Mouse (Mus musculus): ENCODE data around the gene Pzp.

The Pzp gene

DNA sequence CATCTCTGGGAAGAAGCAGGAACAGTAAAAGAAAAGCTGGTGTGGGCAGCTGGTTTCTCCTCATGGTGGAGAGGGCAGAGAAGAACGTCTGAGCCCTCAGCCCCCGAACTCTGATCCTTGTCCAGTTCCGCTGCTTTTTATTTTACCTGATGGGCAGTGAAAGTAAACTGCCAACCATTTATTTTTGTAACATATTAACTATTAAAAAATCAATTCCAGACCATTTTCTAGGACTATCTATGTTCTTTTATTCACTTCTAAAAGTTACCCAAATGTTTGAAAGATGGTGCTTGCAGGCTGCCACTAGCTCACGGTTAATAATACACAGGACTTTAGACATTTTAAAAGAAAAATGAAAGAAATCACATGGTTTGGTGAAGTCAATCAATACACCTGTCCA is at the start of gene Pzp:
TSS of gene Pzp (minus strand) at position 120 of the 400 bp plus-strand sequence.
- DNase-seq: no peak

DNA sequence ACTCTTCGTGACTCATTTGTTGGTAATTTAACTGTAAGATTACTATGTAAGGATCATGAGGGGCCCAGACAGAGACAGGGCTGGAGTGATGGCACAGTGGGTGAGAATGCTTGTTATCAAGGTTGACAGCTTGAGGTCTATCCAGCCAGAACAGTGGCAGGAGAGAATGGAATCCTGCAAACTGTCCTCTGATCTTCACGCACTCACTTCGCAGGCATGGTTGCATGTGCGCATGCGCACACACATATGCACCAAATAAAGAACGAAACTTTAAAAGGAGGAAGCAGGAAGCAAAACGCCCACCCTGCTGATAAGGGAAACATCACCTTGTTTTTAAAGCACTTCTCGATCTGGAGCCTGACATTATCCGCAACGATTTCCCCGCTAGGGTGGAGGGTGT is 40.1 kb upstream of the Pzp start:
- no peak for DNase-seq

DNA sequence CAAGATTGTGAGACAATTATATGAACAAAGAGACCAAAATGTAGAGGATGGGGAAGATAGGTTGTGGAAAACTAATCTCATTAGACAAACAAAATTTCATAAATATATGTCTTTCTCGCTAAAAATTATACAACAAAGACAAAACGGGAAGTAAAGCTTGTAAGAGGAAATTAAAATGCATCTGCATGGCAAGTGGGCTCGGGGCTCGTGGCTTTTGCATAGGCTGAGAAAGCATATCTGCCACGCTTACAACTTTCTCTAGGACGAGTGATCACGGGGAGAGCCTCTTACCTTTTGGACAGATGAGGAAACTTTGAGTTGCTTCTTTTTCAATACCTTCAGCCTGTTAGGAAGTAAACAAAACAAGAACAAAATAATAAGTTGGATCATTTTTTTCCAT is 27.5 kb upstream of the Pzp start:
- no peak for DNase-seq

DNA sequence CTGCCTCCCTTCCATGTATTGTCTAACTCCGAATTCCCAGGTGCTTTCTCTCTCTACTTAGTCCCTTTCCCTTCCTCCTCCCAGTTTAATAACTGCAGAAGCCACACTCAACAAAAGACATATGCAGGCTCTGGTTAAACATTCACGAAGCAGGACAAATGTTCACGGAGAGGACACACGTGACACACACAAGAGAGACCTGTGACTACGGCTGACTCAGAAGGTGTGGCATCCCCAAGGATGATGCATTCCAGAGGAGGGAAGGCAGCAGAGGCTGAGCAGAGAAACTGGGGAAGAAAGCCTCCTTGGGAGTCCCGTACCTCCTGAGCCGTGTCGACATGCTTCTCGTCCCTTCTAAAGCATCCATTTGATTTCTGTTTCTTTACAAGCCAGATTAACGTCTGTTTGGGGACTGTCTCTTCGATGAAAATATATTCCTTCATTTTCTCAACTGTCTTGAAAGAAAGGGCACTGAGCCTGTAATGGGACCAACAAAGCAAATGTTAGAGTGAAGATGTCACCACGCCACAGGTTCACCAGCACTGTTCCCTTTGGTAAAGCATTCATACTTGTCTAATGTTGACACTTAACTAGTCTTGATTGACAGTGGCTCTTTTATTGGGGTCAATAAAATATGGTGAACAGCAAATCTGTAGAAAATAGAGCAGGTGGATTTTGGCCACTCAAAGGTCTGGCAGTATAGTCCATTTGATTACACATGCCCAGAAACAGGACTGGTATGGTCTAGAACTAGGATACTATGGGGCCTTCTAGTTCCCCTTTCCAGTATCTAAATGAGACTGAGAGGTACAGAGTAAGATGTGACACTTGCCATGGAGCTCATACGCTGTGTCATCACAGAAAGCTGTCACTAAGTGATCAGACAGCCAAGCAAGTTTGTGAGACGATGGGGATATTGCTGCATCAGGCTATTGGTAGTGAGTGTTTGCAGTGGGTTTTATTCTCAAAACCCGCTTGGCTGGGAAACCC is 23.2 kb upstream of the Pzp start:
- DNase-seq: no peak

DNA sequence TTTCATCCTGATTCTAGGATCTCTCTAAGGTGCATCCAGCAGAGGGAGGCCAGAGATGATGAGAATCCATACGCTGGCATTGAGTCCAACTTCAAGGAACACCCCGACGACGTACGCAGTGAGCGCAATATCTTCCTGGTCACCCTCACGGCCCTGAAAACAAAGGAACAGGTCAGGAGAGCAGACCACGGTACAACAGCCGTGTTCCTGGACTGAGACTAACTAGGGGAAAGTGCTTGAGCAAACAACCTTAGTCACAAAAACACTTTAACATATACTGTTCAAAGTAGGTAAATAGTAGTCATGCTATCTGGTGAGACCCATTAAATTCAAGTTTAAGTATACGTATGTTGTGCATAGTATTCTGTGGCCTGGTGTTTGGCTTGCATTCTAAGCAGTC is 22.0 kb upstream of the Pzp start:
- no peak for DNase-seq

DNA sequence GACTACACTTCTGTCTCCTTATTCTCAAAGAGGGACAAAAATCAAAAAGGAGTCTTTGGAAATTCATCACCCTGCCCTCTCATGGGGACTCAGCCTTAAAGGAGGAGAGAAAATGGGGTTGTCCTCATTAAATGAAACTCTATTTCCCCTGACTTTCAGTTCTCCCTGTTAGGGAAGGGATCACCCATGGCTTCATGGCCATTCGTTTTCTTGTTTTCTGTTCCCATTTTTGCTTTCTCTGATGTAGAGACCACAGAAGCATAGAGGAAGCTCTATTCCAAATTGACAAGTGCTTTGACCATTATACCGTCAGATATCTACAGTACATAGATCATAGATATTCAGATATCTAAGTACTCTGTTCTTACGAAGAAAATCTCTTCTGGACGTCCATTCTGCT is 18.9 kb upstream of the Pzp start:
- no peak for DNase-seq

DNA sequence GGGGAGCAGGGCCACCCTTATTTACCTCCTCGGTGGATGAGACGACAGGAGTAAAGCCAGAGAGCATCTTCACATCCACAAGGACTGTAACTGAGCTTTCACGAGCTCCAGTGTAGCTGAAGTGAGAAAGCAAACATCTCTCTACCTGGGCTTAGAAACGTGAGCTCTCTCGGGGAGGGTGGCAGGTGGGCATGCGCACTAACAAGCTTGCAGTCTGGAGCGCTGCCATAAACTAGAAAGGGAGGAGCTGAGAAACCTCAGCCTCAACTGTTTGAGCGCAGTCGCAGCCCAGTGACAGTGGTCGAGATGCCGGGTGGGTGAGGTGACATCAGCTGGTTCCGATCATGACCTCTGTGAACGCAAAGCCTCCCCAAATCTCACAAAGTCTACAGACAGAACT is 16.7 kb upstream of the Pzp start:
- peak; percentile 4 to 5 for DNase-seq

DNA sequence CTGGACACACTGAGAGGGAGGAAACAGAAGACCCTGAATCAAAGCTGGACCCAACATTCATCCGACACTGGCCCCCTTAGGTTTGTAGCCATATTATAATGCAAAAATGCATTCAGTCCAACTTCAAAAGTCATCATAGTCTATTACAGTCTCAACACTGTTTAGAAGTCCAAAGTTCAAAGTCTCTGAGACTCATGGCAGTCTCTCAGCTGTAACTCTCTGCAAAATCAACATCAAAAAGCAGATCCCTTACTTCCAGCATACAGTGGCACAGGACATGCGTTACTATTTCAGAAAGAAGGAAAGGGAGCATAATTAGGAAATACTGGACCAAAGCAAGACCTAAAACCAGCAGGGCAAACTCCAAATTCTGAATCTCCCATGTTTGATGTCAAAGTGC is 8.7 kb upstream of the Pzp start:
- DNase-seq: no peak

DNA sequence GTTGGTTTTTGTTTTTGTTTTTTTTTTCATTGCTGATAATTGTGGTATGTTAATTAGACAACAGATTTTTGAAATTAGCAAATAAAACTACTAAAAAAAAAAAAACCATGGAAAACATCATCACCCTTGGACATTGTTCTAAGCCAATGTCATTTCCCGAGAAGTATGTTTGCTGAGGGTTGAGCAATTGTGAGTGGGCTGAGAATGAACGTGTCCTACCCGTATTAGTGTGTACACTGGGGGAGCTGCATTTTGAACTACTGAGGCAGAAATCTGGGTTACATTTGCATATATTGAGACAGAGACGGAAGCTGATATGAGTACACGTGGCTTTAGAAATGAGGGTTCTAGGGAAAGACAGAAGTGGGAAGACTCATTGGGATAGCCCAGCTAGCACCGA is 6.8 kb upstream of the Pzp start:
- DNase-seq: no peak

DNA sequence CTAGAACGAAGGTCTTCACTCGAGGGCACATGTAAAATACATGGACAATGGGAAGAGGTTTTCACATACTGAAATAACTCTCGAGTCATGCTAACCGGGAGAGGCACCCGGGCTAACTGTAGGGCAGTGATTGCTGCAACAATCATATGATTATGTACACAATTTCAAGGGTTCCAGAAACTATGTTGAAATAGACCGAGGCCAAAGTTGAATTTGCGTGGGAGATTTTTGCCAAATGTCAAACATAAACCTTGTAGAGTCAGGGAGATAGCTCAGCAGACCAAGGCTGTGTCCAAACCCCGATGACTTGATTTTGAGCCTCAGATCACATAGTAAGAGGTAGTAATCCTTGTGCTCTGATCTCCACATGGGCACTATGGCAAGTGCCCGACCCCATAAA is 6.2 kb upstream of the Pzp start:
- no peak for DNase-seq

DNA sequence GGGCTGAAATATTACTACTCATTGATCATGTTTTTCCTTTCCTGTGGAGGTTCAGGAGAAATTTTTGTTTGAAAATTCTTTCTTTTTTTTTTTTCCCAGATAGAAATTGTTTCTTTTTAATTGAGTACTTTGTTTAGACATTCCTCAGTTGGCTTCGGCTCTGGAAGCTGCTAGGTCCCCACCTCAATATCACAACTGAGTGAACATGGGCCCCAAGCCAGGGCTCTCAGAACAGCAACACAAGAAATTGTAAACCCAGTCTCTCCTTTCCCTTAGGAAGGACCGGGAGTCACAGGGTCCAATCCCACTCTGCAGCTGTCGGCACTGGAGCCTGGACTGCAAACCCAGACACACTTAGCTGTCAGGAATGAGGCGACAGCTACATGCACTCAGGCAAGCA is 2.0 kb upstream of the Pzp start:
- no peak for DNase-seq

DNA sequence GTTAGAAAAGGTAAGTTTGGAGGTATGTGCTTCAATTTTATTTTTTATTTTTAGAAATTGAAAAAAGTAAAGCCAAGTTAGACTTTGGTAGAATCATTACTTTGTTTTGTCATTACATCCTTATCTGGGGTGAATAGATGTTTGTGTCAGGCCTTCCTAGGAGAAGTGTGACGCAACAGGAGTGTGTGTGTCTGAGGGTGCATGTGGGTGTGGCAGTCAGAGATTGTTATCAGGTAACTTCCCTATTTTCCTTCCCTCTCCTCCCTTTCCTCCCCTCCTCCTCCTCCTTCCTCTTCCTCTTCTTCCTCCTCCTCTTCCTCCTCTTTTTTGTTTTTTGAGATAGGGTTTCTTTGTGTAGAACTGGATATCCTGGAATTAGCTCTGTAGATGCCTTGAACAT is 590 bp upstream of the Pzp start:
- DNase-seq: no peak

DNA sequence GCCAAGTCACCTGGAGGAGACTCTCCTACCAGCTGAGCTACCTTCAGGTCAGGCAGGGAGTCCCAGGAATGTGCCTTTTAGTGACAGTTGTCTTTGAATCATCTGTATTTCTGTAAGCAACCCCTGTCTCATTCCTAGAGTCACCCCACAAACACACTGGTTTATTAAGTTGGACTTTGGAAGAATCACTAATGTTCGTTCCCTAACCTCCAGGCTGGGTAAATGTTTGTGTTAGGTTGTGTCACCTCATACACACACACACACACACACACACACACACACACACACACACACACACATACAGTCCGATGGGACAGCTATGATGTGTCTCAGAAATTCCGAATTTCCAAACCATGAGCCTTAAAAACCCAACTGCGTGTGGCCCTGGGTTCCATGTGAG is 719 bp downstream of the Pzp start:
- no peak for DNase-seq

DNA sequence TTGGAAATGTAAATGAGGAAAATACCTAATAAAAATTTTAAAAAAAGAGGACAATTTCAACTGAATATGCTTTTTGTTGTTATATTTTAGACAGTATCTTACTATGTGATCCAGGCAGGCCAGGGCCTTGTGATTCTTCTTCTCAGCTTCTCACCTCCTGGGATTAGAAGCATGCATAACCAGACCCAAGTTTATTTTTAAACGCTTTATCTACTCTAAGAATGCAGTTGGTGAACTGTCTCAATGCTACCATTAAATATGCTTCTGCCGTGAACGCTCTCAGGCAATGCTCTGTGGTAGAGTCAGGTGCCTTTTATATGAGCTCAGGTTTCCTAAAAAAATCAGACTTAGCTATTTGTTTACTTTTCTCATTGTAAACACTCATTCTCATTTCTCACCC is 3.2 kb downstream of the Pzp start:
- DNase-seq: no peak

DNA sequence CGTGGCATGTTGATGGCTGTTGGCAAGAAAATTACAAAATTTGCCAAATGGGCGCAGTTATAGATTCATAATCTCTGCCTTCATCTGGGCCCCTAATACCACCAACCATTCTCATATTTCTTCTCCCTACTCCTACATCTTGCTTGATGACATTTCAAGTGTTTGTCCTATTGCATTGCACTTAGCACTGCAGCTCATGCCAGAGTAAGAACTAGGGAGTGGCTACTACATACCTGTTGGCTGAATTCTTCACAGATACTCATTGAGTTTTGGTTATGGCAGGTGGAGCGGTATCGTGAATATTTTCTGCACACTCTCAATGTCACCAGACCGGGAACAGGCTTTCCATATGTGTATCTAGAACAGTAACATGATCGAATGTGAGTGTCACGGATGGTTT is 7.4 kb downstream of the Pzp start:
- no peak for DNase-seq

DNA sequence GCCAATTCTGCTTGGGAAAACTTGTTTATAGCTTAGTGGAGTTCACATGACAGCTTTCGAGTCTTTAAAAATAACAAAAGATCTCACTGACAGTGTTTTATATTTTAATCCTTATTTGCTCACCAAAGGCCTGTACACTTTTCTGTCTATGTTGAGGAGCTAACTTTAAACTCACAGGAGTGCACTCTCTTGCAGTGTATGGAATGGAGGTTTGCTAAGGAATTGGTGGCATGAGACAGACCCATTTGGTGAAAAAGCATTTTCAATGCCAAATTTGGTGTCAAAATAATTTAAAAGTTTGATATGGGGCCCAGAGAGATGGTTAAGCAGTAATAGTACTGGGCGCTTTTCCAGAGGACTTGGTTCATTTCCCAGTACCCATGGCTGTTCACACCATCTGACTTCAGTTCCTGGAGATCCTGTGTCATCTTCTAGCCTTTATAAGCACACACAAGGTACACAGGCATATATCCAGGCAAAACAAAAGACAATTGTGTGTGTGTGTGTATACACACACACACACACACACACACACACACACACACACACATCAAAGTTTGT is 20.8 kb downstream of the Pzp start:
- no peak for DNase-seq

DNA sequence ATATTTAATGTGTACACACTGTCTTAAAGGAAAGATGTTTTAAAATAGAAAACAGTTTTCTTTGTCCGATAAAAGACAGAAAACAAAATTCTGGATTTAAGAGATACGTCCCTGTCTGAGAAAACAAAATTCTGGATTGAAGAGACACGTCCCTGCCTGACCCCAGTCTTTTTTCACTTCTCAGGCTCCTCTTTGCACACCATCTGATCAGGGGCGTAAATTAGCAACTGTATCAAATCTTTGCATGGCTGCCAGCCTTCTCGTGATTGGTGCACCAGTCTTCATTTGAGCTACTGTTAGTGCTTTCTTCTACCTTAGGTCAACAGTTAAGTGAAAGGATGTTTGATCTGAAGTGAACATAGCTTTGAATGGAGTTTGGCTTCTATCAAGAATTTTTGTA is 21.8 kb downstream of the Pzp start:
- DNase-seq: no peak

DNA sequence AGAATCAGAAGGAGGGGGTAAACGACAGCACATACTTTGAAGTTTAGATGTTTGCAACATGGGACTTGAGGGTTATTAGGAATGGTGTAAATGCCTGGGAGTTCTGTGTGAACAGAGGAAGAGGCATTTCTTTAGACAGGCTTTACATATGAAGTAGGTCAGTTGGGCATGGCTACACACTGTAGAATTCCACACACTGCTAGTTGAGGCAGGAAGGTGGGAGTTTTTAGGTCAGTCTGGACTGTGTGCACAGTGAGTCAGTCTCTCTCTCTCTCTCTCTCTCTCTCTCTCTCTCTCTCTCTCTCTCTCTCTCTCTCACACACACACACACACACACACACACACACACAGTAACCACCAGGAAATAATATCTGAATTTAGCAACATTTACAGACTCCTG is 31.2 kb downstream of the Pzp start:
- no peak for DNase-seq

DNA sequence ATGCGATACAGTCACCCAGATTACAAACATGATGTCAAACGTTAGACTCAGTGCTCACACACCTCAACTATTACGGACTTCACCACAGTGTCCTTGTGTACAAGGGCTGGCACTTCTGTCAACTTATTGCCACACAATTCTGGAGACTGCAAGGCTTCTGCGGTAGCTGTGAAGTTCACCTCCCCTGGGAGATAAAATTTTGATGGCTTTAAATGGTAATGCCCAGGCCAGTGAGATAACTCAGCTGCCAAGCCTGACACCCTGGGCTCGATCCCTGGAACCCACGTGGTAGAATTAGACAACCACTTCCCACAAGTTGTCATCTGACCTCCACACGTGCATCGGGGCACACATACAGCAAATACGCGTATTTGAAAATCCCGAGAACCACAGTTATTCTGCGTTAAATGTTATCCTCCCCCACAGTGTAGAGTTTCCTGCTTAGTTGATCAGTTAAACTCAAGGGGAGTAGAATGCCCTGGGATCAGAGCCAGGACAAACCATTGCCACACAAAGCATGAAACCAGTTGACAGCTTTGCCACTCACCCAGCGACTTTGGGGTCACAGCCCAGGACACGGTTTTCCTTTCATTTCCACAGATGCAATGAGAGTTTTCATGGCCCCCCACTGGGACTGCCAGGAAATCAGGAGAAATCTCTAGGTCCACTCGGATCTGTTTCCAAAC is 31.7 kb downstream of the Pzp start:
- no peak for DNase-seq

DNA sequence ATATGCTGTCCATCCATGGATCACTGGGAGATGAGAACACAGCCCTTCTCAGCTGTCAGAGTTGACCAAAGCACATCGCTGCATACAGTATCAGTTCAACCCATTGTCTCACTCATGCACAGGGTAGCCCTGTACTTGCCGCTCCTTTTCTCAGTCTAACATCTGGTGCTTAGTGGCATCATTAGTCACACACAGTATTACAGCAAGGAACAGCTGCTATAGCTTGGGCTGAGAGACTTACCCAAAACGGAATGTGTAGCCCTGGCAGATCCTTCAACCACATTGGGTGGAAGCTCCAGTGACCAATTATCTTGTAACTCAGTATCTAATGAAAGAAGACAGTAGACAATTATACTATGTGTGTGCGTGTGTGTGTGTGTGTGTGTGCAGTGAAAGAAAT is 34.6 kb downstream of the Pzp start:
- no peak for DNase-seq

DNA sequence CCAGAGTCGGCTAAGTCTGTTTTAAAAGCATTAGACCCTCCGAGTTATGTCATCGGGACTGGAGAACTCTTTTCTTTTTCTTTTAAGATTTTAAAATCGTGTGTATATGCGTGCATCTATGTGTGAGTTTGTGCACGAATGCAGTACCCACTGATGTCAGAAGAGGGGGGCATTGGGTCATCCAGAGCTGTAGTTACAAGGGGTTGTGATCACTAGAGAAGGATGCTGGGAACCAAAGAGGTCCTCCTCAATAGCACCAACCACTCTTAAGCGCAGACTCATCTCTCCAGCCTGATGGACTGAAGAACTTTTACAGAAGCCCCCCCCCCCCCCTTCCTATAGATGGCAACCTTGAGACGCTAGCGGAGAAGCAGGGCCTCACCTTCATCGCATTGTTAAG is 36.4 kb downstream of the Pzp start:
- no peak for DNase-seq

DNA sequence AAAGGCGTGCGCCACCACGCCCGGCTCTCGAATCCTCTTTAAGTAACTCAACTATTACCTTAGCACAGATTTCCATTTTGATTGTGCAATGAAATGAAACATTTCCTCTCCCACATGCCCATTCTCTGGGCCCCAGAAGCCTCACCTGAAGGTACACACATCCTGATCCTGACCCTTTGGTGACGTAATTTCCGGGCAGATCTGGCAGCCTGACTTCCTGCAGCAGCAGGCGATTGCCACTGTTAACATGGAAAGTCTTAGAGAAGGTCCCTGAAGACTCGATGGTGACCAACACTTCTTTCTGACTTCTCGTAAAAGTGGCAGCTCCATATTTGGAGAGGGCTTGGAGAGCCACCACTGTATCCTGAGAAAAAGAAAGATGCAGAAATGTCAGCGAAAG is 38.8 kb downstream of the Pzp start:
- no peak for DNase-seq

DNA sequence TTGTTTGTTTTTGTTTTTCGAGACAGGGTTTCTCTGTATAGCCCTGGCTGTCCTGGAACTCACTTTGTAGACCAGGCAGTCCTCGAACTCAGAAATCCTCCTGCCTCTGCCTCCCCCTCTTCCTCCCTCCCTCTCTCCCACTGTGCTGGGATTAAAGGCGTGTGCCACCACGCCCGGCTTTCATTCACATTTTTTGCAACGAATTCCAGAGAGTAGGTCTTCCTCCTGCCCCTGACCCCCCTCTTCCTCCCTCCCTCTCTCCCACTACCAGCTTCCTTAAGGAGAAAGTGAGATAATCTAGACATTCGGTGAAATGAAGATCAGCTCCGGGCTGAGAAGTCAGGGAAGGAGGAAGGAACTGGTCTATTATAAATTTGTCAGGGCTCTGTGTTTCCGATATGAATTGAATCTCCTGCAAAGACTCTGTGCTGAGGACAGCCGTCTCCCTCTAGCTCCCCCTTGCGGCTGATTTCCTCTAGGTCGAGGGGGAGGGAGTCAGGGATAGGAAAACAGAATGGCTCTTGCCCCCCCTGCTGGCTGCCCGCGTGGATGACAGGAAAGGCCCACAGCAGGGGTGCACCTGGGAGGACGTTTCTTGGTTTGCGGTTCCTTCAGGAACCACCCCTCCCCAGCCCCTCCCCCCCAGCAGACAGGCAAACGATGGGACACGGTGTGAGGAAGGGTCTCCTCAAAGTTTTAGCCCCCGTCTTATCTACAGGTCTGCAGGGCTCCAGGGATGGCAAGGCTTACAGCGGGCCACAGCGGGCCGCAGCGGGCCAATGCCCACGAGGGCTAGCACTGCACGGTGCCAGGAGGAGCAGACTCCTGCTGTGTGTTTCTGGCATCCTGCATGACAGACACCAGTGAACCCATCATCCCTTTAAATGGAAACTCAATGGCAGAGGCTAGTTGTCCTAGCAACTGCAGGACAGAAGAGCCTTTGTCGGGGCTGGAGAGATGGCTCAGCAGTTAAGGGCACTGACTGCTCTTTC is 46.8 kb downstream of the Pzp start:
- peak; percentile 98 for DNase-seq
